Mouse (Mus musculus) activated CD4-positive, CD25-positive, alpha-beta regulatory T cell, adult 4 months (primary cell): ENCODE measurements around the gene Btc. TPM values are rescaled to one million over a fixed set of nuclear protein-coding genes. Genes with fewer than 3 reads are reported as not detected.

Experiments
- ATAC-seq: one replicate; pipeline ENCODE4 v1.8.0; 2017
- polyA plus RNA-seq, 2 experiments: library from polyadenylated mRNA; unstranded; fragments of 100-300 nt; shearing (Covaris generic); gene quantifications; one replicate each; pipeline ENCODE4 v1.2.1; 2017

Btc gene
- under 1 TPM in 1 of 2 experiments, not detected in 1; 0.12 TPM for polyA plus RNA-seq

DNA sequence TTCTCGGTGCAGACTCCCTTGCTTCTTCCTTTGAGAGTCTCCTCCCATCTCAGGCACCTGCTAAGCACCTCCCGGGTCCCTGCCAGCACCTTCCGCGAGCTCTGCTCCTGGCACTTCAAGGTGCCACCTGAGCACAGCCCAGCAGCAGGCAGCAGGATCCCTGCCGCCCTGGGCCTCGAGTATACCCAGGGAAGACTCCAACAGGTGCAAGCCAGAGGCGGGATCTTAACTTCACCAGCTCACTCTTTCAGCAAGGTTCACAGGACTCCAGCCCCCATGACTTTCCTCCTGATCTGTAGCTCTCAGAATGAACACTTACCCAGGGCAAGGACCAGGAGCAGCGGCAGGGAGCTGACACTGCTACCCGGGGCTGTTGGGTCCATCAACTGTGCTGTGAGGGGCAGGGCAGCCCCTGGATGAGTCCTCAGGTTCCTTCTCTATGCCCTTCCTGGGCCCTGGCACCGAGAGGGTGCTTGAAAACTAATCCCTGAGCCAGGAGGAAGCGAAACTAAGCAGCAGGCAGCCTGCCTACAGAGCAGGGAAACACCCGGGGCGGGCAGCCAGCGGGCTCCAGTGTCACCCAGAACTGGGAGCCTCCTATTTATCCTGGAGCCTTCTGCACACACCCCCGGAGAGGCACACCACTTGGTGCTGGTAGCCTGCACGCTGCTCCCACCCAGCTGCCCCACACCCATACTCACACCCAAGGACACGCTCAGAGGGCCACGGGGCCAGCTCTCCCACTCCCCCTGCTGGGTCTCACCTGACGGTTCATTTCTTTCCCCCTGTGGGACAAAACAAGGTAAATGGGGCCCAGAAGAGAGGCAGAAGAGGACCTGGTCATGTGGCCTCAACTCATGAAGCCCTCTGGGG, at the start of gene Btc:
Gene Btc (minus strand): TSS at position 656 of the 873 bp plus-strand sequence.
- peak; percentile 67 for ATAC-seq

DNA sequence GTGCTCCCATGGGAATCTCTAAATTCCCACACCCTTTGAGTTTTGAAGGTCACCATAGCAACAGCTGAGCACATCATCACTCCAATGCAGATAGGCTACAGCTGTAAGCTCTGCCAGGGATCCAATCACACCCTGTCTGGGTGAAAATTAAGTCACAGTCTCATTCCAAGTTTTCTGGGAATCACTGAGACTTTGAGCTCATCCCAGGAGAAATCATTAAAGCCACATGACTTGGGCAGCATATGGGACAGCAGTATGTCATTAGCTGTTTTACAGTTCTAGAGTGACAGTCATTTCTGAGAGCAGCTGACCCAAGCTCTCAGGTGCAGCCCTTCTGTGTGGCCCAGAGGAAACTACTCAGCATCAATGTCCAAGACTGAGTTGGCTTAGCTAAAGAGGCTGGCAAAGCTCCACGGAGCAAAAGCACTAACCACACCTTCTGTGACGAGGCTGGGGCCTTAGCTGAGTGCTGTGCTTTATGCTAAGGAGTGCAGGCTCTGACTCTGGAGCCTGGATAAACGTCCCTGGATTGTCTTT, 42.3 kb upstream of the Btc start:
- no peak for ATAC-seq

DNA sequence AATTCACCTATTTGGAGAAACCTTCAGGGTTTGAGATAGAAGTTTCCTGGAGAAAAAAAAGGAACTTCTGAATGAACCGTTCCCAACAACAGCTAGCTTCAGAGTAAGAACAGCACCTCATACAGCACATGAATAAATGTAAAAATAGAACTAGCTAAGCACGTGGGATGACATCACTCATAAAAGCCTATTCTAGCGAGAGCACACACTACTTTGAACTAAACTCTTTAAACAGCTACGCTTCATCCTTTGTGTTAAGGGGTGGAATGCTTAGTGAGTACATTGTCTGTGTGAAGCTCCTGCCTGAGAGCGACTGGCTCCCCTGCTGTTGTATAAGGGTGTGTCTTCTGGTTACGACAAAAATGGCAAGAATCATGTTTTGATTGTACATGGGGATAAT, 33.8 kb upstream of the Btc start:
- ATAC-seq, result no peak

DNA sequence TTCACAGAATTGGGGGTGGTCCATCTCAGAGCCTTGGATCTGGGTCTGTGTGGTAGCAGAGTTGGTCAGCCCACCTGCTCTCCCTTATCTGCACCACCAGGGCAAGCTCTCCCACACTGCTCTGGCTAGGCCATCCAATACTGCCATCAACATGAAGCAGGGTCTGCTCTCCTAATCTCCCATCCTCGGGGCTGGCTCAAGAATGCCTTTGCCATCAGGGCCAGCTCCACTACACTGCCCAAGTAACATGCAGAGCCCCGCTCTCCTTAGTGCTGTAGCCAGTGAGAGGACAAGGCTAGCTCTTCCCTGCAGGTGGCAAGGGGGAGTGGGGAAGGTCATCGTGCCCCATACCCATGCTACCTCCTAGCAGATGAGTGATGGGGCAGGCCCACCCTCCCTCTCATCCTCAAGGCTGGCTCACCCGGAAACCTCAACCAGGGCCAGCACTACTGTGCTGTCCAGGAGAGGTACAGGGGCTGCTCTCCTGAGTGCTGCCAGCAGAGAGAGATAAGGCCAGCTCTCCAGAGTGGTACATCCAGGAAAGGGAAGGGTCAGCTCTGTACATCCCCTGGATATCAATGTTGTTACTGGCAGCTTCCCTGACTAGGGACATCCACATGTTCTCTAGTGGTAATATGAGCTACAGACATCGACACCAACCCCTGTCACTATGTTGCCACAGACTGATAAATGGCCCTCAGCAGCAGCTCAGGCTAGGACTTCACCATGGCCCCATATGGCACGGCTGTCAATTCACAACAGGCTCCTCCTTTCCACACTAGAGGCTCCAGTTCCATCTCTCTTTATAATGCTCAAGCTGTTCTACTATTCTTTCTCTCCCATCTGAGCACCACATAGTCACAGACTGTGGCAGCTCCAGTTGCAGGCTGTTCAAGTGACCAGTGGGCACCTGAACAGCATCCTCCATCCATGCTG, 32.2 kb upstream of the Btc start:
- no peak for ATAC-seq

DNA sequence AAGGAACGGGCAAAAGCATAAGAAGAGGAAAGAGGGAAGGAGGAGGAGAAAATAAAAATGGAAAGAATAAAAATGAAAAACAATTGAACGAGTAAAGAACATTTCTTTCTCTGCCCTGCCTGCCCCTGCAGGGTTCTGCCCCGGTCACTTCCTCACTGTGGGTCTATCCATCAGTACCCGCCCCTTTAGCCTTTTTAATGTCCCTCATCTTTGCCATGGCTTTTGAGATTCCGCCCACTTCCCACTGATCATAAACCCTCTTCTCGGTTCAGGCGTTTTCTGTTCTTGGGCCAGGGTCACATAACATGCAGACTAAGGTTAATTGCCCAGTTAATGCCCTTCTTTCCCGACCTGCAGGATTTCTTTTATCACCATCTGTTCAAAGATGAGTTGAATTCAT, 25.8 kb upstream of the Btc start:
- ATAC-seq, result no peak

DNA sequence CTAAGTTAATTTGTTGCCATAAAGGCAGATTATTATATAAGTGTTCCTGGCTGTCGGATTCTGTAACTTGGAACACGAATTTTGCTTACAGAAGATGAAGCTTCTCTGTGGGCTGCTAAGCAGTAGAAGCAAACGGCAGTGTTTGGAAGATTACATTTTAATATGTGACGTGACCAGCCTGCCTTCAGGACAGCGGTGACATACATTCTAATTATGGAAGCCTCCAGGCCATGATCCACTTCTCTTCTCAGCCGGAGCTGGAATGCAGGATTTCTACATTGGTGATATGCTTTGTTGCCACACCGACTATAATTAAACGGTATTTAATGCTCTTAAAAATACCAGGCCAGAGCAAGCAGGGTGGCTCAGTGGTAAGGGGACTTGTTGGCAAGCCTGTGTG, 11.0 kb upstream of the Btc start:
- ATAC-seq, result no peak

DNA sequence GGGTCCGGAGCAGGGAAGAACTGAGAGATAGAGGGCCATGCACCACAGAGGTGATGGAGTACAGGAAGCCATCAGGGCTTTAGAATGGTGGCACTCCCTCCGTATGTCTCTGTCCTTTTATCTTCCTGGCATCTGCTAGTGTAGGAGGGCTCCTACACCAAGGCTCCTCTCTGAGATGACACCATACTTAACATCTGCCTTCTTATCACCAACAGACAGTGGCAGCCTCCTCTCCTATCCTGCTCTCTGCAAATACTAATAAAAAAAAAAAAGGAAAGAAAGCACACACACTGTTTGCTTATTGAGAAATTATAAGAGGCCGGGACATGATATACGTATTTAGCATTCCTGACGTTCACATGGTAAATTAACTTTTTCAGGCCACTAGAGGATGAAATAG, 1.5 kb upstream of the Btc start:
- ATAC-seq, result no peak

DNA sequence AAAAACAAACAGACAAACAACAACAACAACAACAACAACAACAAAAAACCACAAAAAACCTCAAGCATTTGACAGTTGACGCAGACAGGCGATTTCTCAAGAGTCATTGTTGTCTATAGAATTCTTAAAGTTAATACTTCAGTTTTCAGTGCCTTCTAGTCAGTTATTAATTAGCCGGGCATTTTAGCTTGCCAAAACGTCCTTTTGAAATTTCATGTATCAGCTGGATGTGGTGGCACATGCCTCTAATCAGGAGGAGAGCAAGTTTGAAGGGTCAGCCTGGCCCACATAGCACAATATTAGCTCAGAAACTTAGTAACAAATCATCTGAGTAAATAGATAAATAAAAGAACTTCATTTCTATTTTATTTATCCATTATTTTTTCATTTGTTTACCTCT, 487 bp upstream of the Btc start:
- no peak for ATAC-seq

DNA sequence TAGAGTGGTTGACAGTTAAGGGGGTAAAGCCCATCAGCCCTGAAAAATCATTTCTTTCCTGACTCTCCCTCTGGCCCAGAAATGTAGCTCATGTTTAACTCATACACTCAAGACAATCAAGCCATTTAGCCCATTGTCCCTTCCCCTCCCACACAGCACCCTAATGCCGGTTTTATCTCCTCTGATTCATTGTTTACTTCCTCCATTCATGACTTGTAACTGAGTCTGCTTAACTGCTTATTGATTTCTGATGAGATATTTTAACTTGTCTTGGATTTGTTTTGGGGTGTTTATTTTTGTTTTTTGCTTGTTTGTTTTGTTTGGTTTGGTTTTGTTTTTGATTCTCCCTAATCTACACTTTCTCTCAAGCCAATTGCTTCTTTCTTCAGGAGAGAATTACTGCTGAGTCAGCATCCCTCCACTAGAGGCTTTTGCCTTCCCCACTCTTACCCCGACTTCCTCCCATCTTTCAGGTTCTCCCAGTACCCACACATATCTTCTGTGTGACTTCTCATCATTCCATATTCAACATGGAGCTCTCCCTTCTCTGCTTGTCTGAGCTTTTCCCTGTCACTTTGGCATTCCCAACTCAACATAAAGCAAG, 2.2 kb downstream of the Btc start:
- no peak for ATAC-seq

DNA sequence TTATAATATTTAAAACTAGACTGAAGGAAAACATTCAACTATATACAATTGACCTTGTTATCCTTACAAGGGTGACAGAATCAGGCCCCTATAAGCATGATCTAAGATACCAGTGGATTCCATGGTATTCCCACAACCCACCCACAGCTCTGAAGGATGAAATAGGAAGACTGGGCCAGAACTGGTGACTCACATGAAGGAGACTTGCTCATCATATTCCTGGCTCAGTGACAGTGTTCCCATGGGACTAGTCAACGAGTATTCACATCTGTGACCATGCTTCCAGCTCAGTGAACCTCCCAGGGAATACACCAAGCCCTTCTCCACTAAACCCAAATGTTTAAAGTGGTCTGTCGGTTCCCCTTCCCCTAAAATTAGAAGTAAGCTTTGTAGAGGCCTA, 27.3 kb downstream of the Btc start:
- no peak for ATAC-seq

DNA sequence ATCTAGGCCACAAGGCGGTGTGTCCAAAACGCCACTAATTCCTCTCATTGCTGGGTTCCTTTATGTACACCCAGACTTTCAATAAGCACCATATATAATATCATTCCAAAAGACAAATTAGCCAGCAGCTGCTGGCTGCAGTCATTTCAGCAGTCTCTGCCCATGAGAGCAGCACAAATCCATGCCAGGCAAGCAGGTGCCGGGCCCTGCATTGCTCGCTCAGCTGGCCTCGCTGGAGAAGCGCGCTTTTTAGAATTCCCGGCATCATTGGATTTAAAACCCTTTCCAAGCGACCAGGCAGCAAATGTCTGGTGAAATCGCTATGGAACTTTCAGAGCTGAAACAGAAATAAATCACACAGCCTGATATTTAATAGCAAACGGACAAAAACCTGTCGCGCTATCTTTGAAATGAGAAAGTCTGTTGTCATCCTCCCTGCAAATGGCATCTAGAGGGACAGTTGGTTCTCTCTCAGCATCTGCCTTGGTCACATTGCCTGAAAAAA, 34.7 kb downstream of the Btc start:
- ATAC-seq, result no peak

DNA sequence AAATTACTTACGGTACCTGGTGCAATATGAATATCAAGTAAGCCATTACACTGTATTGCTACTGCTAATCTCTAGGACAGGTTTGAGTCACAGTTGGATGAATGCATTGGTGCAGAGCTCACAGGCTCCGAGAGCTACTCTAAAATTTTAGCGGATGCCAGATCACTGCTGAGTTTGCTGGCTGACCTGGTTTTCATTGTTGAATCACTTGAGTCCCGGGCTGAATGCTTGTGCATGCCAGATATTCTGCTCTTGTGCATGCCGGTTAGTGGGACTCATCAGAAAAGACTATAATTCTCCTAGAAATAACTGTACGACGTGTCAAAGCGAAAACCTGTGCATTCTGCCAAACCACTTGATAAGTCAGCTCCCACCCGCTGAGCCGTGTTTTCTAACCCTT, 35.9 kb downstream of the Btc start:
- ATAC-seq, result no peak

DNA sequence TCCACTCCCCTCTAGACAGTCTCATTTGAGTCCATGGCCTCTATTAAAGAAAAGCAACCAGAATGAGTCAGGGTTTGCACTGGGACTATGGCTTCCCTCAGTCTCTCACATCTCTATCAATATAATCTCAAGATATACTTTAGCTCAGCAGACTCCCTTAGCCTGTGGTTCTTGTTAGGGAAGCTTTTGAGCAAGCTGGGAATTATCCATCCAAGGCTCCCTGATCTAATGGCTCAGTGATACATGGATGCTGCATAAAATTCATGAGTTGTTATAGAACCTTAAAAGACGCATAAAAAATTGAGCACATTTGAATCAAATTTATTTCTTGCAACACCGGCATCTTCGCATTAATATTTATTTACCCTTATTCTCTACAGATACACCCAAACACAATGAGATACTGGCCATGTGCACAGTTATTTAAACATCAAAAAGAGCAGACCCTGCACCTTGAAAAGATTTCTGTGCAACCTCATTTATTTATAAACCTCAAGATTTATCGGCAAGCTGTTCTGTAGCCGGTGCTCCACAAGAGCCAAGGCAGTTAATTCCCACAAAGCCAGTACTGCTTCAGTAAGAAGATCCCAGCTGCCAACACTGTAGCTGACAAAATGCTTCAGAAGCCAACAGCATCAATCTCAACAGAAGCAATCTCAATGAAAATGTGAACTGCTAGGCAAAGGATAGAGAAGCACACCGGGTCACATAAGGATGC, 39.4 kb downstream of the Btc start:
- ATAC-seq, result no peak

DNA sequence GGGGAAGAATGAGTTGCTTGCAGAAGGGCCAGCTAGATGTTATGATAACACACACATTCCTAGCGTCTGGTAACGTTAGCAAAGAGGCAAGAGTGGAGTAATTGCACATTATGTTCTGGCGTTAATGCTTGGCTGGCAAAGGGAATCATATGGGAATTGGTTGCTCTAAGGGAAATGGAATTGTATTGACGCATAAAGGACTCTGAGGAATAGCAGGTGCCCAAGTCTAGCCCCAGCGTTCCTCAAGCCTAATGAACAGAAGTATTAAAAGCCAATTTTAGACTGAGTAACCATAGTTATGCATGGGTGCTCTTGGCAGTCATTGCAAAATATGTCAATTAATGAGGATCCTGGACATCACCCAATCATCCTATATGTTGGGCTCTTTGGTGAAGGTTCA, 50.1 kb downstream of the Btc start:
- ATAC-seq, result no peak

DNA sequence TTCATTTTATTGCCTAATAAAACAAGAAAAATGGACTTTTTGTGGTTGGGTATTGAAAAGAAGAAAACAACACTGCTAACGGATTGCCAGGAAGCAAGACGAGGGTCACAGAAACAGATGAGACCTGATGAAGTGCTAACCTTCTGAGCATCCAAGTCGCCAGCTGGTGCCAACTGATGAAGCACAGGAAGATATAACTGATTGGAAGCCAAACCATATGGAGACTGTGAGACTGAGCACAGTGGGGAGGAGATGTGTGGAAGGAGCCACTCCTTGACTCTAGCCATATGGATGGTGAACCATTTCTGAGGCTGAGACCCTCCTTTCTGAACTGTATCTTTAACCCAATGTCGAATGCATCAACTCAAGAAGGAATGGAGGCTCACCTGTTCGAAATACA, 57.1 kb downstream of the Btc start:
- ATAC-seq, result no peak

DNA sequence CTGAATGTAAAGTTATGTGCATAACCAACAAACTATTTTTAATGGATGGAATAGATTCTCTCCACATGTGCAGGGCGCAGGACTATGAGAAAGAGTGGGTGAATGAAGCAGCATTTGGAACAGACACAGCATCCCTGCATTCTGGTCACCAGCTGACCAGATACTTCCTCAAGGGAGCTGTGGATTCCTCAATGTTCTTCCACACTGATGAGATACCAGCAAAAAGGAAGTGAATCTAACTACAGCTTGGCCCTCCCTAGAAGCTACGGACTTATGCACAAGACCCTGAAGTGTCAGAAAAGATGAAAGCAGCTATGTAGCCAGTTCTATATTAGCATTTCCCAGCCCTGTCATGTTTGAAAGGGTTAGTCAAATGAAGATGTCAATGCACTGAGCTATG, 57.7 kb downstream of the Btc start:
- no peak for ATAC-seq

DNA sequence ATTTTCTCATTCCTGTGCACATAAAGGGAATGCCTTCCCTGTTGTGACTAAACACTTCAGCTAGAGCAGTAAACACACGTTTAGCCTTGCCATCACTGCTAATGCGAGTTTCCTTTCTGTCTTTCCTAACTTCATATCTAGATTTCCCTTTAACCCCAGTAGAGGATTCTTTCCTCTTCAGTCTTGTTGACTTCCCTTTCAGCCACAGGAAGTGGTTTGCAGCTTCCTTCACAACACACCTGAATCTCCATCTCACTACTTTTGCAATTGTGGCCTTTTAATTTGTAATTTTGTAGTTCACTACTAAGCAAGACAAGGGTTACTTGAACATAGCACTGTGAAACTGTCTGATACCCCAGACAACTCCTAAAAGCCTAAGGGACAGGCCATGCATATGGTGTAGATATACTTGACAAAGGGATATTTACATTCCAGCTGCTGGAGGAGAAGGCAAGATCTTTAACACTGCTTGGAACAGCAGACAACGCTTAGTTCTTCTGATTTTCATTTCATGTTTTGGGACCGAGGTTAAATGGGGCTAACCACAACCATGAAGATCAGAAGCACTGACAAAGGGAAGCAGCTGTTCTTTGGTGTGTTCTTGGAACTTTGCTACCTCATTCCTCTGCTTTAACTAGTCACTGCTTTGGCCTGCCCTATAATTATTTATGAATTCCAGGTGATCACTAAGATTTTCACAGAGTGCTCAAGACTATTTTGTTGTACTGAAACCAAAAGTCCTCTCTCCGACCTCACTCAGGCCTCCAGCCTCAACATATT, 60.6 kb downstream of the Btc start:
- ATAC-seq, result peak; percentile 61

DNA sequence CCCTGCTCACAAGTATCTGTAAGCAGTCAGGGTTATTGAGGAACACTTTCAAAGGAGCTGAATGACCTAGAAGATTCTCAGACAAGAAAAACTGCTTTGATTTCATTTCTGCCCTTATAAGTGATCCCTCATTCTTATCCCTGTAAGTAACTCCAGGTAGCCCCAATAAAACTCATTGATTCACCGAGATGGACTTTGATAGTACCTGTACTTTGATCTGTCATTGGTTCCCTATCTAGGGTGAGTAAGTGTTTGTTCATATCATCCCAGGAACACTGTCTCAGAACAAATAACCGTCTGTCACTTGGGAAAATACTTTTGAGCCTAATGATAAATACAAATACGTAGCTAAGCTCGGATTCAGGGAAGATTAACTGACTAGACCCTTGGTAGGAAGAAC, 68.6 kb downstream of the Btc start:
- no peak for ATAC-seq

DNA sequence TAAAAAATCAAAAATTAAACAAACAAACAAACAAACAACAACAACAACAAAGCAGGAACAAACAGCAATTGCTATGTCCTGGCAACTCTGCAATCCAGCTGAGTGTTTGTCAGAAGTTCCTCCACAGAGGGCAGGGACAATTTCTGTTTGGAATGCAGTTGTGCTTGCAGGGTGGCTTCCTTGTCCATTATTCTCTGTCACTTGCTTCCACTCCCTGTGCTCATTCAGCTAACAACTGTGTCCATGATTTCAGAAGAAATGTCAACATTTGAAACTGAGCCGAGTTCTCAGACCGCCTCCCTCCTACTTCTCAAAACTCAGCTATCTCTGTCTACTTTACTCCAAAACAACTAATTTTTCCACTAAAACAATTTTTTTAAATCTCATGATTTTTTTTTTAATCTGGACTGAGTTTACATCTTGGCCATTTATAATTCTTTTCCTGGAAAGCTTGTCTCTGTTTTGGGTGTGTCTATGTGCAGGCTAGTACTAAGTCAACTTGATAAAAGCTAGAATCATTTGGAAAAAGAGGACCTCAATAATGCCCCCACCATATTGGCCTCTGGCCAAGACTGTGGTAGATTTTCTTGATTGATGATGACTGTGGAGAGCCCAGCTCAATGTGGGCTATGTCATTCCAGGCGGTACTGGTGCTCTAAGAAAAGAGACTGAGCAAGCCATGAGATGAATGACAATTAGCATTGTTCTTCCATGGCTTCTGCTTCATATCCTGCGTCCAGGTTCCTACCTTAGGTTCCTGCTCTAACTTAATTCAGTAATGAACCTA, 70.5 kb downstream of the Btc start:
- no peak for ATAC-seq

DNA sequence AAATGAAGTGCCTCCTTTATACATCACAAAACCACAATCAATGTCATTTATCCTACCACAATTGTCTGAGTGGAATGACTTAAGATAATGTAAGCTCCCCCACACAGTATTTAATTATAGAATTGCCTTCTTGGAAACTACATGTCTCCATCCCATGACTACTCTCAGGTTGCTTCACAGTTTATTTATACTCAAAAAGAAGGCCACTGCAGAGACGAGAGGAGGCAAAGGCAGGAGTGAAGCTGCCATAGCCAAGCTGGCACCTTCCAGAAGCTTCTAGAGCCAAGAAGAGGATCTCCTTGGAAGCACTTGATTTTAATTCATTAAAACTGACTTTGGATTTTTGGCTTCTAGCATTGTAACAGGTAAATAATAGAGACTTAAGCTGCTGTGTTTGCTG, 81.0 kb downstream of the Btc start:
- no peak for ATAC-seq
